Mouse (Mus musculus) embryonic facial prominence, embryonic 15.5 days (tissue): ENCODE measurements around the gene Ecsit. TPM values are rescaled to one million over a fixed set of nuclear protein-coding genes. Genes with fewer than 3 reads are reported as not detected.
A peak's percentile ranks its signal among the peaks of the same experiment; 100 is the strongest.
"Not testable (repeated sequence)": the region's sequence is repeated elsewhere in the genome, so short reads cannot be mapped to it uniquely, and the experiment has no call there.

Experiments used
- ATAC-seq: fragments of 200-750 bp; cut with Nextera tagmentation; 2 replicates; pipeline ENCODE4 v1.8.0; 2017; ENCODE audit warnings: low read depth, moderate TSS enrichment; ENCODE audit not compliant: insufficient number of reproducible peaks, low FRiP score, low TSS enrichment
- H3K27ac ChIP-seq: fragments of 300-500 bp; sonication (generic); replicated peaks from 2 replicates; pipeline ENCODE4 v1.5.1; 2015; ENCODE audit warnings: mild to moderate bottlenecking, inconsistent platforms
- H3K27me3 ChIP-seq: fragments of 300-500 bp; sonication (generic); 2 replicates; pipeline ENCODE4 v1.6.1; 2015; ENCODE audit warnings: inconsistent platforms
- H3K36me3 ChIP-seq: fragments of 300-500 bp; sonication (generic); 2 replicates; pipeline ENCODE4 v1.6.1; 2015; ENCODE audit warnings: mild to moderate bottlenecking, inconsistent platforms
- H3K4me1 ChIP-seq: fragments of 300-500 bp; sonication (generic); 2 replicates; pipeline ENCODE4 v1.6.1; 2015; ENCODE audit warnings: inconsistent platforms
- H3K4me2 ChIP-seq: fragments of 300-500 bp; sonication (generic); replicated peaks from 2 replicates; pipeline ENCODE4 v1.6.1; 2015; ENCODE audit warnings: mild to moderate bottlenecking, inconsistent platforms
- H3K4me3 ChIP-seq: fragments of 300-500 bp; sonication (generic); replicated peaks from 2 replicates; pipeline ENCODE4 v1.5.1; 2015; ENCODE audit warnings: mild to moderate bottlenecking, inconsistent platforms
- H3K9ac ChIP-seq: fragments of 300-500 bp; sonication (generic); 2 replicates; pipeline ENCODE4 v1.6.1; 2015; ENCODE audit warnings: inconsistent platforms
- H3K9me3 ChIP-seq: fragments of 300-500 bp; sonication (generic); replicated peaks from 2 replicates; pipeline ENCODE4 v1.6.1; 2016; ENCODE audit warnings: inconsistent platforms
- WGBS: fragments of 180-500 bp; shearing (Covaris S2); methylation state at CpG from one replicate; pipeline ENCODE4 v1.1.7; 2015; 5-methylcytosine and 5-hydroxymethylcytosine counted together
- polyA plus RNA-seq: library from polyadenylated mRNA; unstranded; fragments of >200 nt; fragmentation: Nextera tagmentation; extraction: Ambion mirVana; gene quantifications from 2 replicates; pipeline ENCODE4 v1.2.1, GENCODE M21; 2015

Ecsit gene
- polyA plus RNA-seq, 1 experiment from 2014 or later: 41.8 TPM

- Histone ChIP-seq H3K9me3 (no peaks in the 10 kb centered on the region), H3K27ac (no peak overlapping the region), H3K9ac (no peak overlapping the region), H3K4me2 (no peak overlapping the region), H3K4me3 (no peak overlapping the region), H3K4me1 (peaks cover 11% of the 10 kb centered on the region), H3K36me3 (0 out of 2 replicates have a peak, but pooled peaks cover 2% of the 10 kb centered on the region), H3K27me3 (no peaks in the 10 kb centered on the region)
- no peak for ATAC-seq
- 78% methylated on average over 2 of the region's 2 CpGs for WGBS
These were observed 1.9 kb upstream of the Ecsit start for GRCm38 (mm10) chr9:22087034-22087618.

- 65% methylated on average over 6 of the region's 6 CpGs for WGBS
- Histone ChIP-seq H3K27me3 (no peaks in the 10 kb centered on the region), H3K4me1 (peaks cover 11% of the 10 kb centered on the region), H3K9ac (peak overlapping the region; percentile 71), H3K27ac (peak overlapping the region; percentile 87; the same call in 1 of the 2 replicates), H3K4me3 (peak overlapping the region; percentile 89), H3K4me2 (peak overlapping the region; percentile 77), H3K36me3 (0 out of 2 replicates have a peak, but pooled peaks cover 3% of the 10 kb centered on the region), H3K9me3 (no peaks in the 10 kb centered on the region)
- no peak for ATAC-seq
These were observed 774 bp upstream of the Ecsit start for GRCm38 (mm10) chr9:22086012-22086411.

- no peaks in the 10 kb centered on the region for H3K27me3 ChIP-seq
- H3K9me3 ChIP-seq: no peaks in the 10 kb centered on the region
- H3K4me3 ChIP-seq: peak overlapping the region; percentile 89
- ATAC-seq: no peak
- H3K4me2 ChIP-seq: peak overlapping the region; percentile 77
- H3K36me3 ChIP-seq: peaks cover 7% of the 10 kb centered on the region; the same call in 1 of the 2 replicates
- peaks cover 11% of the 10 kb centered on the region for H3K4me1 ChIP-seq
- H3K27ac ChIP-seq: peak overlapping the region; percentile 87
- WGBS: 22% methylated on average over 4 of the region's 4 CpGs
- peak overlapping the region; percentile 71 for H3K9ac ChIP-seq
These were observed 594 bp downstream of the Ecsit start for GRCm38 (mm10) chr9:22084667-22085021.

- no peak for ATAC-seq
- Histone ChIP-seq H3K27me3 (no peaks in the 10 kb centered on the region), H3K9me3 (no peaks in the 10 kb centered on the region), H3K4me2 (no peak overlapping the region), H3K36me3 (peaks cover 40% of the 10 kb centered on the region), H3K27ac (no peak overlapping the region), H3K4me3 (no peak overlapping the region), H3K9ac (no peak overlapping the region), H3K4me1 (no peaks in the 10 kb centered on the region)
- WGBS: 93% methylated on average over 23 of the region's 23 CpGs
These were observed 9.0 kb downstream of the Ecsit start for GRCm38 (mm10) chr9:22076223-22076622.

- ATAC-seq, H3K4me2 ChIP-seq, H3K9me3 ChIP-seq, H3K4me1 ChIP-seq, H3K9ac ChIP-seq, H3K4me3 ChIP-seq, H3K27ac ChIP-seq, H3K27me3 ChIP-seq: not testable (repeated sequence)
- H3K36me3 ChIP-seq: peaks cover 40% of the 10 kb centered on the region
- WGBS: 80% methylated on average over 5 of the region's 5 CpGs
These were observed 9.5 kb downstream of the Ecsit start for GRCm38 (mm10) chr9:22075778-22076177.

- H3K9me3 ChIP-seq: no peaks in the 10 kb centered on the region
- 88% methylated on average over 4 of the region's 4 CpGs for WGBS
- H3K9ac ChIP-seq: no peak overlapping the region
- H3K4me3 ChIP-seq: no peak overlapping the region
- H3K4me2 ChIP-seq: no peak overlapping the region
- peaks cover 7% of the 10 kb centered on the region; the same call in 1 of the 2 replicates for H3K4me1 ChIP-seq
- peaks cover 45% of the 10 kb centered on the region for H3K36me3 ChIP-seq
- H3K27ac ChIP-seq: no peak overlapping the region
- no peak for ATAC-seq
- H3K27me3 ChIP-seq: no peaks in the 10 kb centered on the region
These were observed 13.0 kb downstream of the Ecsit start for GRCm38 (mm10) chr9:22072276-22072675.

- peak within 1 kb of the TSS; percentile 83 for H3K4me3 ChIP-seq
- peaks cover 7% of the 10 kb centered on the region; the same call in 1 of the 2 replicates for H3K4me1 ChIP-seq
- WGBS: under 1% methylated on average over 68 of the region's 87 CpGs
- H3K9me3 ChIP-seq: no peaks in the 10 kb centered on the region
- H3K36me3 ChIP-seq: peaks cover 35% of the 10 kb centered on the region
- peak; percentile 98 for ATAC-seq
- peak within 1 kb of the TSS; percentile 57 for H3K4me2 ChIP-seq
- peak within 1 kb of the TSS; percentile 78 for H3K9ac ChIP-seq
- H3K27ac ChIP-seq: peak within 1 kb of the TSS; percentile 99
- no peaks in the 10 kb centered on the region for H3K27me3 ChIP-seq
These were observed 14.3 kb downstream of the Ecsit start, which contains the start of the genes Gm49318 and Zfp653 for GRCm38 (mm10) chr9:22070791-22071573. TSS of gene Gm49318 (minus strand) at chr9:22071259. TSS of gene Zfp653 (minus strand) at chr9:22071376.

- Histone ChIP-seq H3K4me1 (peaks cover 7% of the 10 kb centered on the region; the same call in 1 of the 2 replicates), H3K9me3 (no peaks in the 10 kb centered on the region), H3K4me3 (peak overlapping the region; percentile 83), H3K36me3 (peaks cover 42% of the 10 kb centered on the region), H3K27me3 (no peaks in the 10 kb centered on the region), H3K27ac (peak overlapping the region; percentile 99; the same call in 1 of the 2 replicates), H3K4me2 (peak overlapping the region; percentile 57), H3K9ac (no peak overlapping the region)
- no peak for ATAC-seq
- WGBS: 64% methylated on average over 4 of the region's 4 CpGs
These were observed 15.2 kb downstream of the Ecsit start for GRCm38 (mm10) chr9:22069881-22070553.

- Histone ChIP-seq H3K36me3 (peaks cover 49% of the 10 kb centered on the region), H3K4me3 (no peak overlapping the region), H3K4me1 (peaks cover 7% of the 10 kb centered on the region; the same call in 1 of the 2 replicates), H3K9ac (no peak overlapping the region), H3K27ac (no peak overlapping the region), H3K27me3 (no peaks in the 10 kb centered on the region), H3K9me3 (no peaks in the 10 kb centered on the region), H3K4me2 (no peak overlapping the region)
- WGBS: 62% methylated on average over 5 of the region's 5 CpGs
- ATAC-seq: no peak
These were observed 18.0 kb downstream of the Ecsit start for GRCm38 (mm10) chr9:22067195-22067594.

- H3K4me3 ChIP-seq: no peak overlapping the region
- H3K36me3 ChIP-seq: peaks cover 55% of the 10 kb centered on the region
- no peaks in the 10 kb centered on the region for H3K9me3 ChIP-seq
- ATAC-seq: no peak
- H3K27me3 ChIP-seq: no peaks in the 10 kb centered on the region
- no peak overlapping the region for H3K4me2 ChIP-seq
- no peak overlapping the region for H3K9ac ChIP-seq
- no peak overlapping the region for H3K27ac ChIP-seq
- H3K4me1 ChIP-seq: peaks cover 7% of the 10 kb centered on the region; the same call in 1 of the 2 replicates
- 71% methylated on average over 3 of the region's 3 CpGs for WGBS
These were observed 18.8 kb downstream of the Ecsit start for GRCm38 (mm10) chr9:22066433-22066832.

- no peak overlapping the region for H3K4me2 ChIP-seq
- no peaks in the 10 kb centered on the region for H3K9me3 ChIP-seq
- ATAC-seq: no peak
- H3K9ac ChIP-seq: no peak overlapping the region
- H3K4me3 ChIP-seq: no peak overlapping the region
- peaks cover 60% of the 10 kb centered on the region for H3K36me3 ChIP-seq
- H3K27me3 ChIP-seq: no peaks in the 10 kb centered on the region
- no peak overlapping the region for H3K27ac ChIP-seq
- H3K4me1 ChIP-seq: peaks cover 7% of the 10 kb centered on the region; the same call in 1 of the 2 replicates
- WGBS: 93% methylated on average over 11 of the region's 11 CpGs
These were observed 19.6 kb downstream of the Ecsit start for GRCm38 (mm10) chr9:22065642-22066041.
